Mouse (Mus musculus) cerebellum, adult (tissue): ENCODE measurements at regions not wholly inside any gene's neighbourhood (a gene's known extent, or its start where the extent isn't known, plus 50 kb on each side); places are given as distances from the start of the nearest gene placed in this dataset.
"Not testable (repeated sequence)": the region's sequence is repeated elsewhere in the genome, so short reads cannot be mapped to it uniquely, and the experiment has no call there.

ENCODE experiments used
- ATAC-seq: cut with Nextera tagmentation; 2 replicates; pipeline ENCODE4 v1.9.2; 2017; ENCODE audit warnings: mild to moderate bottlenecking, moderate library complexity, mixed read lengths; ENCODE audit not compliant: insufficient number of reproducible peaks, low FRiP score, low TSS enrichment

DNA sequence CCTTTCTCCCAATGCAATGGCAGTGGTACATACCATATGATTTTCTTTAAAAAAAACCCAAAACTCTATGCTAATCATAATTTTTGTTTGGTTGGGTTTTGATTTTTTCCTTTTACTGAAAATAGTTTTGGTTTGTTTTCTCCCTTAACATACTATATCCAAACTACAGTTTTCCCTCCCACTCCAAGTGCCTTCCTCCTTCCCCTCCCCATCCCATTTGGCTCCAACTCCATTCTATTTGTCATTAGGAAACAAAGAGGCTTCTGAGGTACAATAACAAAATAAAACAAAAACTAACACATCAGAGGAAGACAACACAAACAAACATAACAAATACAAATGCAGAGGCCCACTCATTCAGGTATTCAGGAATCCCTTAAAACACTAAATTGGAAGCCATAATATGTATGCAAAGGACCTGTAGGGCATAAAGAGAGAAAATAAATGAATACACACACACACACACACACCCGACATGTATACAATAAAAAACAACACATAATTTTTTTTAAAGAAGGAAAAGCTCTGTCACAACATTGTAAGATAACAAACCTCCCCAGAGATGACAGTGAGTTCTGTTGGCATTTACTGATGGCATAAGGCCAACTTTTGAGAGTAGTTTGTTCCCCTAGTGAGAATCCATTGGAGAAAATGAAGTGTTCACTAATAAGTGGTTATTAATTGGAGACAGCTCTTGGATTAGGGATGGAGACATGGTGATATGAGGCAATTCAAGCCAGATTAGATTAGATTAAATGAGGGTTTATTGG, 230.5 kb upstream of the Ell2 start:
- ATAC-seq: no peak

GRCm38 (mm10) chr13:75483157-75483915, 223.2 kb upstream of the Ell2 start:
- not testable (repeated sequence) for ATAC-seq

DNA sequence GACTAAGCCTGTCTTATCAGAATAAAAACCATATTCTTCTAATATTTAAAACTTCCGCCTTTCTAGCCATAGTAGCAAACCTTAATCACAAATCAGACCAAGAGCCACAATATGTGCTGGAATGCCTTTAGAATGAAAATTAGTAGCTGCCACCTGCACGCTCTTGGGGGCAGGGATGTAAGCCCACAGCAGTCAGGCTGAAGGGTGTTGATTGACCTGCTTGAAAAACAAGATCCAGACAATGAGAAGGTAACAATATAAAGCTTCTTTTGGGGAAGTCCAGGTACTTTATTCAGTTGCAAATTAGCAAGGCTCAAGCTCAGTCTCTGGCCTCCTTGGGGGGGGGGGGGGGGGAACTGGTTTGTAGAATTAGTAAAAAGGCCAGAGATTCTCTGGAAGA, 222.3 kb upstream of the Ell2 start:
- ATAC-seq: not testable (repeated sequence)

GRCm38 (mm10) chr13:75501530-75501929, 205.0 kb upstream of the Ell2 start:
- ATAC-seq: no peak

DNA sequence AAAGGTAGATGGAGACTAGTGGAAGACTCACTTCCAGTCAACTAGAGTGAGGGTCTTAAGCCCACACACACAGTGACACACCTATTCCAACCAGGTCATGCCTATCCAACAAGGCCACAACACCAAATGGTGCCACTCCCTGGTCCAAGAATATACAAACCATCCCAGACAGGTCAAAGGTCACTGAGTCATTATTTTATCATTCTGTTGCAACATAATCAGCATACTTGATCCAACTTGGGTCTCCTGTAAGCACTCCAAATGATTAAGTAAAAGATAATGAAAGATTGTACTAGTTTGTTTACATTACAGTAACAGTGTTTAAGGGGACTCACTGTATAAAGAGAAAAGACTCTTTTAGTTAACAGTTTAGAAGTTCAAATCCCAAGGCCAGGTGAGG, 203.2 kb upstream of the Ell2 start:
- ATAC-seq: no peak

GRCm38 (mm10) chr13:75514315-75515020, 192.1 kb upstream of the Ell2 start:
- no peak for ATAC-seq

DNA sequence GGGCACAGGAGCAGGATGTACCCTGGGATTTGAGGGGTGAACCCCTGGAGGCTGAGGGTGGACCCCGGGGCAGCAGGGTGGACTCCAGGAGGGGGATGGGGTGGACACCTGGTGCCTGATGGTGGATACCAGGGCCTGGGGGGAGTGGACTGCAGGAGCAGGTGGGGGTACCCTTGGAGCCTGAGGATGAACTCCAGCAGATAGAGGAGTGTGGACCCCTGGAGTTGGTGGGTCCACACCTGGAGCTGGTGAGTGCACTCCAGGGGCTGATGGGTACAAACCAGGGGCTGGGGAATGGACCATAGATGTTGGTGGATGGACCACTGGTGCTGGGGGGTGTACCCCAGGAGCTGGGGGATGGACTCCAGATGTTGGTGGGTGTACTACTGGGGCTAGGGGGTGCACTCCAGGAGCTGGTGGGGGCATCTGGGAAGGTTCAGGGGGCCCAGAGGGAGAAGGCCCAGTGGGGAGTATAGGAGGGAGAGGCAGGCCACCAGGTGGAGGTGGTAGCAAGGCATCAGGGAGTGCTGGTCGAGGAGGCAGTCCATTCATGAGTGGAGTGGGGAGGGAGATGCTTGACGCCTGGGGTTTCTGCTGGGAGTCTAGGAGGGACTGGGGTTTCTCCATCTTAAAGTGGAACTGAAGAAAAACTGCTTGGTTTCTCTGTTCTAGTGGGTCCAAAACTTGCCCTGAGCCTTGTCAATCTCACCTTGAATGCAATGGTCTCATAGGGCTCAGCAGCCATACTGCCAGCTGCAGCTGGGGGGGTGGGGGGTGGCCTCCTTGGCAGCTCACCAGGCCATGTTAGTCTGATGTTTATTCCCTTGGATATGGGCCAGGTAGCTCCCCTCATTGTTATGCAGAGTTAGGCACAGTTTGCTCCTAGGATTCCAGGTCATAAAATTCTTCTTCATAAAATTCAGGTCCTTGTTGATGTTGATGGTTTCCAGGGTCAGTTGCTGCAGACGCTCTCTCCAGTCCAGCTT, 183.0 kb upstream of the Ell2 start:
- peak; percentile 45; the same call in 1 of the 2 replicates for ATAC-seq

DNA sequence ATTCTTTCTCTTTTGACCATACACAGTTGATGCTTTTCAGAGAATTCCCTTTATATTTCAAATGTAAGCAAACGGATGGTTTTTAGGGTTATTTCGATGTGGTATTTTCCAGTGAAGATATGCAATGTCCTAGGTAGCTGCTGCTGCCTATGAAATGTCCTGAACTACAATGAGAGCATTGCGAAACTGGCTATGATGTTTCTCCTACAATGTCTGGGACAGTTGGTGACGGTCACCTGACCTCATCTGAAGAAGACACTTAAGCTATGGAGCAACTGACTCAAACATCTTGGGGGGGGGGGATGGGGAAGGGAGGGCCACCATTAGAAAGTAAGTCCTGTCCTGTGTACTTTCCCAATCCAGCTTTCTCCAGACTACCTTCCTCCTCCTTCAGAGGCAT, 182.1 kb upstream of the Ell2 start:
- ATAC-seq: no peak

GRCm38 (mm10) chr13:75531566-75531965, 175.0 kb upstream of the Ell2 start:
- peak; percentile 10; the same call in 1 of the 2 replicates for ATAC-seq

DNA sequence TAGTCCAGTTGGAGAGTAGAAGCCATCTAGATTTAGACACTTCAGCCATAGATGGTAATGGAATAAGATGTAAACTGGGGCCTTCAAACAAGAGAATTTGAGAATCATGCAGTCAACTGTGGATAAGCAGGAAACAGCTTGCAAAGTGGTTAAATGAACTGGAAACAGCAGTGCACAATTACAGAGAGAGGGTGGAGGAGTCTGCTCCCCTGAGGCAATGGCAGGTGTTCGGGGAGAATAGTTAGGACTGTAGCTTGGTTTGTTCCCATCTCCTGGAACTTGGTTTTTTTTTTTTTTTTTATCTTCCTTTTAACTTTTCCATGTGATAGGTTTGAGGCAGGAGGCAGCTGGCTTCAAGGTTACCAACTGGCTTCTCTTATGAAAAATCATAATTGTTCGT, 165.1 kb upstream of the Ell2 start:
- no peak for ATAC-seq

- no peak for ATAC-seq
These were observed 164.2 kb upstream of the Ell2 start for GRCm38 (mm10) chr13:75542253-75542945.

GRCm38 (mm10) chr13:75542946-75543327, 163.6 kb upstream of the Ell2 start:
- no peak for ATAC-seq

DNA sequence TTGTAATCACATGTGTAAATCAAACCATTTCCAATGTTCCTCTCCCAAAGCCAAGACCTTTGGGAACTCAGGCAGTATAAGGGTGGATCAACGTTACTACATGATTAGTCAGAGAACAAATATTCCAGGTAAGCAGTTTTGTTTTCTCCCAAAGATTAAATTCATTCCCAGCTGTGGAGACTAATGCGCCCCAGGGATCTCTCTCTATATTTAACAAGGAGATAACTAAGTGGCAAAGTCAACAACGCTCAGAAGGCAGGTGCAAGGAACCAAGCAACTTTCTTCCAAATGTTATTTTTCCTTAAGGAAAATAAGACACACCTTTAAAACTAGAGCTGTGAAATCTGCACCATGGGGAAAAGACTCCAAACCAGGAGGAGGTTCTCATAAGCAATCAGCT, 163.0 kb upstream of the Ell2 start:
- ATAC-seq: no peak

DNA sequence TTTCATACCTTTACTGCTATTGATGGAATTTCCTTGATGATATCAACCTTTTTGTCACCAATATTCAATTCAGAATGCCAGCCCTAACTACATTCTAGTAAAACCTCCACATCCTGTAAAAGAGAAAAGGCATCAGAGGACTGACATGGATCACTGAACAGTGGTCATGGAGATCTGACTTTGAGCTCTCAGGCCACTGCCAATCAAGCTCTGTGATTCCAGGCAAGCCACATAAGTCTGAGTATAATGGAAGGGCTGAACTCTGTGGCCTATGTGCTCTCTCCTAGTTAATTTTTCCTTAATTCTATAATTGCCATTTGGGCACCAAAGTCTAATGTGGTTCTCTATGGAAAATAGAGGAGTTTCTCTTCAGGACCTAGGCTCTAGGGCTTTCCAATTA, 161.8 kb upstream of the Ell2 start:
- ATAC-seq: no peak

GRCm38 (mm10) chr13:75547791-75548190, 158.8 kb upstream of the Ell2 start:
- ATAC-seq: no peak

DNA sequence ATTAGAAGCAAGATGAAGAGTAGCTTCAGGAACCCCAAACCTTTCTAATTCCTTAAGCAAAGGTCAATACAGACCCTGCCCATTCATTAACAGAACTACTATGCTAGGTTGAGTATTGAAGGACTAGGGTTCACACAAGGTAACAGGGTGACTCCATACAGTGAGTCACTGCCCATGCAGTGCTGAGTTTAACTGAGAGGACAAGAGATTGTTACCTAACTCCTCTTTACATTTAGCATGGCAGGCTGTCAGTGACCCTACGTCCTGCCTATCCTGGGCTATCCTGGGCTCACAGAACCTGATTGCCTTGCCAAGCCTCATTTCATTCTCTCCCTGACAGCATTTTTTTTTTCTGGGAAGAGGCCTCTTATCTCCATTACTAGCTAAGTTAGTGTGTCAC, 127.6 kb upstream of the Ell2 start:
- no peak for ATAC-seq

DNA sequence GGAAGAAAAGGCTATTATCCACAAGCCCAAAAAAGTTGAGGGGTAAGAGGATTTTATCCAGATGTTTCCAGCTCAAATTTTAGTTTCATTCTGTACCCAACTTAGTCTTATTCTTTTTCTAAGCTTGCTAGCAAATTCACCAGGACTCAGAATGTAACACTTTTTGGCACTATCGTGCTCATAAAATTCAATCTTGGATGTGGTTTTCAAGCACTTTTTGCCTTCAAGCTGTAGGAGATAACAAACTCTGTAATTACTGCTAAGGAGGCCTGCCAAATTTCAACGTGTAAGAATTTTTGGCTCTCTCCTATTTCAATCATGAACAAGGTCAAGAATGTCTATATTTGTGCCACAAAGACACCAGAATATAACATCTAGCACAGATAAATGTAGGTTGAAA, 115.7 kb upstream of the Ell2 start:
- no peak for ATAC-seq

- ATAC-seq: no peak
These were observed 109.7 kb upstream of the Ell2 start for GRCm38 (mm10) chr13:75596856-75597255.

GRCm38 (mm10) chr13:75598186-75598585, 108.4 kb upstream of the Ell2 start:
- no peak for ATAC-seq
